Comparison of ENCODE assay signal across 8 mouse cellular contexts in genomic region chr3:83080567-83081055, GRCm38 (mm10). TPM values are rescaled to one million over a fixed set of nuclear protein-coding genes. Genes with fewer than 3 reads are reported as not detected.
DNase-seq lines count a peak whose midpoint lies in the region; ATAC-seq and TF ChIP-seq lines count a peak whose summit lies in the region.

No protein-coding gene starts in this region.

- intact Hi-C loops in left cerebral cortex, adult 2 months (cut with DNase I) = no loop called here

- H3K4me3 ChIP-seq in testis, adult 2 months (ENCODE audit: control insufficient read depth, low read depth, low read length) = no peak overlapping the region
- no peak overlapping the region for H3K4me3 ChIP-seq in left cerebral cortex, adult 2 months

- peak; percentile 6; the same call in 1 of the 2 replicates for TF ChIP-seq CTCF in testis, adult 2 months (IDR thresholded peaks at IDR 0.05; ENCODE audit: control insufficient read depth, insufficient read depth, insufficient replicate concordance, low read depth, low read length)
- TF ChIP-seq CTCF in left cerebral cortex, adult 2 months (IDR thresholded peaks at IDR 0.05) = peak; percentile 95

- DNase-seq in testis, postnatal 14 days (ENCODE audit: low spot score) = no peak
- DNase-seq in cerebellum, postnatal 4 days (ENCODE audit: low spot score in 2 of 2) = peak; percentile 34 to 64
- DNase-seq in gastrocnemius, adult 8-10 months (ENCODE audit: low spot score in 2 of 2) = peak; percentile 19 to 30
- peak; percentile 53 to 54 for DNase-seq in left cerebral cortex, adult 2 months (ENCODE audit: extremely low spot score in 1 of 2, low spot score in 2 of 2)
- DNase-seq in right cerebral cortex, adult 18-20 months = peak; percentile 51

- H3K36me3 ChIP-seq in testis, adult 2 months (ENCODE audit: control insufficient read depth, insufficient read depth, low read length) = no peaks in the 10 kb centered on the region

- no peaks in the 10 kb centered on the region for H3K4me1 ChIP-seq in testis, adult 2 months (ENCODE audit: control insufficient read depth, insufficient read depth, low read length)

- H3K27ac ChIP-seq in testis, adult 2 months (ENCODE audit: control insufficient read depth, insufficient read depth, low read depth, low read length) = no peak overlapping the region
- H3K27ac ChIP-seq in left cerebral cortex, adult 2 months = no peak overlapping the region

- peak; percentile 69 for ATAC-seq in inflammation-experienced regulatory T-cells, adult 6 months
- peak; percentile 98 for ATAC-seq in megakaryocyte, adult 5-6 weeks (ENCODE audit: poor library complexity, severe bottlenecking)

- H3K27me3 ChIP-seq in testis, adult 2 months (ENCODE audit: control insufficient read depth, insufficient read depth, low read length) = no peaks in the 10 kb centered on the region

- no peak for TF ChIP-seq POLR2A in testis, adult 2 months (IDR thresholded peaks at IDR 0.05; ENCODE audit: control insufficient read depth, low read depth, low read length)

RNA-seq across cellular contexts. Expression of gene Plrg1, which starts 25.3 kb away (rescaled TPM):
- 28.9 and 31.4 TPM in 2 replicates for polyA plus RNA-seq in testis, adult 2 months (2012; rRNA removed)
- 10 to 100 TPM; 18.0 to 21.7 (median 20.1) TPM for total RNA-seq in gastrocnemius, adult 8-10 months (2022)
- 10 to 100 TPM; 53.1 to 55.3 (median 55.0) TPM for polyA plus RNA-seq in inflammation-experienced regulatory T-cells, adult 6 months (2017; shearing (Covaris generic))
- total RNA-seq in left cerebral cortex, adult 2 months (2021) = 10 to 100 TPM; 39.4 to 42.4 TPM
- 34.9 and 44.2 TPM in 2 replicates for total RNA-seq in megakaryocyte, adult 5-6 weeks (2015)
- 48.3 and 59.0 TPM in 2 replicates for total RNA-seq in megakaryocyte, adult 5-6 weeks (2017)

RNA-seq across cellular contexts. Expression of gene Fgb, which starts 30.9 kb away (rescaled TPM):
- 0.07 and 0.11 TPM in 2 replicates for polyA plus RNA-seq in testis, adult 2 months (2012; rRNA removed)
- total RNA-seq in gastrocnemius, adult 8-10 months (2022) = under 1 TPM in 1 of 4 experiments, not detected in 3; 0.32 TPM
- not detected for polyA plus RNA-seq in inflammation-experienced regulatory T-cells, adult 6 months (2017; shearing (Covaris generic))
- total RNA-seq in left cerebral cortex, adult 2 months (2021) = not detected
- total RNA-seq in megakaryocyte, adult 5-6 weeks (2015) = not detected in 2 replicates
- total RNA-seq in megakaryocyte, adult 5-6 weeks (2017) = not detected in 2 replicates

RNA-seq across cellular contexts. Expression of gene Dchs2, which starts 47.1 kb away (rescaled TPM):
- 0.01 and 0.02 TPM in 2 replicates for polyA plus RNA-seq in testis, adult 2 months (2012; rRNA removed)
- total RNA-seq in gastrocnemius, adult 8-10 months (2022) = under 1 TPM; 0.36 to 0.63 (median 0.39) TPM
- polyA plus RNA-seq in inflammation-experienced regulatory T-cells, adult 6 months (2017; shearing (Covaris generic)) = not detected
- total RNA-seq in left cerebral cortex, adult 2 months (2021) = 1 to 10 TPM; 2.6 to 4.2 TPM
- not detected in 2 replicates for total RNA-seq in megakaryocyte, adult 5-6 weeks (2015)
- total RNA-seq in megakaryocyte, adult 5-6 weeks (2017) = not detected in 2 replicates

RNA-seq across cellular contexts. Expression of gene Fga, which starts 54.7 kb away (rescaled TPM):
- 0.06 TPM in 1 of 2 replicates, not detected in the other for polyA plus RNA-seq in testis, adult 2 months (2012; rRNA removed)
- under 1 TPM in 1 of 4 experiments, not detected in 3; 0.94 TPM for total RNA-seq in gastrocnemius, adult 8-10 months (2022)
- not detected for polyA plus RNA-seq in inflammation-experienced regulatory T-cells, adult 6 months (2017; shearing (Covaris generic))
- total RNA-seq in left cerebral cortex, adult 2 months (2021) = not detected
- total RNA-seq in megakaryocyte, adult 5-6 weeks (2015) = not detected in 2 replicates
- not detected in 2 replicates for total RNA-seq in megakaryocyte, adult 5-6 weeks (2017)
